Mouse (Mus musculus): Measurements from ENCODE around the gene Ghitm. TPM values are rescaled to one million over a fixed set of nuclear protein-coding genes. Genes with fewer than 3 reads are reported as not detected.

Gene Ghitm
- polyA plus RNA-seq, 1 experiment from 2014 or later = 277 TPM

DNA sequence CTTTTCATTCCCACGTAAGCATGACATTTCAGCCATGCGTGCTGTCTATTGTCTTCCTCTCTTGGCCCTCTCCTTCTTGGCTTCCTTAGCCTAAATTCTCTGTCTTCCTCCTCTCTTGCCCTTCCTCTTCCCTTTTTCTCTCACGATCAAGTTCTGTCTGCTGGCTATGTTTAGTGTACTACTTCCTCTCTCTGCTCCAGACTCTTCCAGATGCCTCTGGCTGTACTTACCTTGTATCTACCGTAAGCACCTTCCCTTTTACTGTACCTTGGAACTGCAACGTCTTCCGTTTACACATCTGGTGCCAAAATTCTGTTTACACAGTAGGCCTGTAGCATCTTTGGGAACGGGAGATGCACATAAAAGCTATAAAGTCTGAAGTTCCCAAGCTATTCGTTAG lies 25.6 kb downstream of the Ghitm start:
- Histone ChIP-seq H3K9me3 (ENCODE audit: low read length) (no peaks in the 10 kb centered on the region), H3K36me3 (ENCODE audit: insufficient read depth, low read length) (no peaks in the 10 kb centered on the region), H3K27ac (ENCODE audit: low read length) (no peak overlapping the region), H3K4me3 (ENCODE audit: low read length) (no peak overlapping the region), H3K27me3 (ENCODE audit: insufficient read depth, low read length) (no peaks in the 10 kb centered on the region), H3K4me1 (ENCODE audit: insufficient read depth, low read length) (peaks cover 20% of the 10 kb centered on the region), H3K9ac (replicated peaks; ENCODE audit: low read length) (no peak overlapping the region), H3K4me2 (replicated peaks; ENCODE audit: low read depth, low read length) (no peak overlapping the region)
- WGBS = 50% methylated on average over 8 of the region's 8 CpGs
- no peak for ATAC-seq (ENCODE audit: low FRiP score, low TSS enrichment)

GRCm38 (mm10) chr14:37105846-37106245 lies 29.2 kb downstream of the Ghitm start:
- H3K9ac ChIP-seq (replicated peaks; ENCODE audit: low read length) = no peak overlapping the region
- no peaks in the 10 kb centered on the region for H3K9me3 ChIP-seq (ENCODE audit: low read length)
- 36% methylated on average over 7 of the region's 7 CpGs for WGBS

DNA sequence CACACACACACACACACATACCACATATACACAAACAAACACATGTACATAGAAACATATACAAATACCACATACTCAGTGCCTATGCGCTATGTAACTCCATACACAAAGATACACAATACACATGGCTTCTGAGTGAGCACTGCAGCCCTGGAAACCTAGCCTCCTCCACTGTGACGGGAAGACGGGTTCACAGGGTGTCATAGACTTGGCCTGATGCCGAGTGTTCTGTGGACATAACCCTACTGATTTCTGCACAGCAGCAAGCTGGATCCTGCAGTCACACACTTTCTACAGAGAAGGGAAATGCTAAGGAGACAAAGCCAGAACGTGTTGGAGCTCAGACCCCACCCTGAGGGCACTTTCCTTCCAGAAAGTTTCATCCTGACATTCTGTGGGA lies 30.3 kb downstream of the Ghitm start:
- H3K4me1 ChIP-seq (ENCODE audit: insufficient read depth, low read length) = peaks cover 13% of the 10 kb centered on the region
- no peak overlapping the region for H3K4me2 ChIP-seq (replicated peaks; ENCODE audit: low read depth, low read length)
- H3K9ac ChIP-seq (replicated peaks; ENCODE audit: low read length) = no peak overlapping the region
- WGBS = 29% methylated on average over 5 of the region's 5 CpGs
- ATAC-seq (ENCODE audit: low FRiP score, low TSS enrichment) = peak; percentile 82
- H3K27ac ChIP-seq (ENCODE audit: low read length) = peak overlapping the region; percentile 42
- no peaks in the 10 kb centered on the region for H3K27me3 ChIP-seq (ENCODE audit: insufficient read depth, low read length)
- no peaks in the 10 kb centered on the region for H3K9me3 ChIP-seq (ENCODE audit: low read length)
- no peak overlapping the region for H3K4me3 ChIP-seq (ENCODE audit: low read length)
- no peaks in the 10 kb centered on the region for H3K36me3 ChIP-seq (ENCODE audit: insufficient read depth, low read length)

More at GRCm38 (mm10) chr14:37105846-37106245, 29.2 kb downstream of the Ghitm start:
- H3K27me3 ChIP-seq (ENCODE audit: insufficient read depth, low read length) = no peaks in the 10 kb centered on the region
- H3K4me3 ChIP-seq (ENCODE audit: low read length) = no peak overlapping the region
- H3K4me2 ChIP-seq (replicated peaks; ENCODE audit: low read depth, low read length) = no peak overlapping the region
- no peak overlapping the region for H3K27ac ChIP-seq (ENCODE audit: low read length)
- peaks cover 20% of the 10 kb centered on the region for H3K4me1 ChIP-seq (ENCODE audit: insufficient read depth, low read length)
- H3K36me3 ChIP-seq (ENCODE audit: insufficient read depth, low read length) = no peaks in the 10 kb centered on the region
- no peak for ATAC-seq (ENCODE audit: low FRiP score, low TSS enrichment)

GRCm38 (mm10) chr14:37102484-37102883 lies 32.6 kb downstream of the Ghitm start:
- no peaks in the 10 kb centered on the region for H3K9me3 ChIP-seq (ENCODE audit: low read length)
- H3K4me1 ChIP-seq (ENCODE audit: insufficient read depth, low read length) = peaks cover 20% of the 10 kb centered on the region
- no peak overlapping the region for H3K4me2 ChIP-seq (replicated peaks; ENCODE audit: low read depth, low read length)
- no peak overlapping the region for H3K9ac ChIP-seq (replicated peaks; ENCODE audit: low read length)
- ATAC-seq (ENCODE audit: low FRiP score, low TSS enrichment) = no peak
- WGBS = 62% methylated on average over 3 of the region's 3 CpGs
- H3K36me3 ChIP-seq (ENCODE audit: insufficient read depth, low read length) = no peaks in the 10 kb centered on the region
- no peak overlapping the region for H3K4me3 ChIP-seq (ENCODE audit: low read length)
- no peak overlapping the region for H3K27ac ChIP-seq (ENCODE audit: low read length)
- H3K27me3 ChIP-seq (ENCODE audit: insufficient read depth, low read length) = peaks cover 16% of the 10 kb centered on the region

DNA sequence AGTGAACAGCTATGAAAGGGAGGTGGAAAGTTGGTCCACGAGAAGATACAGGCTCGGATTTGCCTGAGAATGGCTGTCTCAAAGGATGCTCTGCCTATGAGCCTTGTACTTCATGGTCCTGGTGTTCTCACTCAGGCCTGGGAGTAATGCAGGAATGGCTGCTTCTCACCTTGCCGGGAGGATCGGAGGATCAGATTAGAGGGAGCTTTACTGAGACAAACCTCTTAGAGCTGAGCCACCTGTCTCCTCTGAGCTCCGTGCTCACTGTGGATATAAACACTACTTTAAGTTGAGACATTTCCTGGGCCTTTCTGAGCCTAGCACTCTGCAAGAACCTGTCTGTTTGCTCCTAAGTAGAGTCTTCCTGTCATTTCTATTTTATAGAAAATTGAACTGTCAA lies 33.5 kb downstream of the Ghitm start:
- no peaks in the 10 kb centered on the region for H3K9me3 ChIP-seq (ENCODE audit: low read length)
- no peak overlapping the region for H3K4me2 ChIP-seq (replicated peaks; ENCODE audit: low read depth, low read length)
- no peak overlapping the region for H3K27ac ChIP-seq (ENCODE audit: low read length)
- no peak for ATAC-seq (ENCODE audit: low FRiP score, low TSS enrichment)
- no peak overlapping the region for H3K9ac ChIP-seq (replicated peaks; ENCODE audit: low read length)
- peaks cover 20% of the 10 kb centered on the region for H3K4me1 ChIP-seq (ENCODE audit: insufficient read depth, low read length)
- H3K27me3 ChIP-seq (ENCODE audit: insufficient read depth, low read length) = peaks cover 24% of the 10 kb centered on the region
- no peak overlapping the region for H3K4me3 ChIP-seq (ENCODE audit: low read length)
- H3K36me3 ChIP-seq (ENCODE audit: insufficient read depth, low read length) = no peaks in the 10 kb centered on the region
- WGBS = 75% methylated on average over 5 of the region's 5 CpGs

DNA sequence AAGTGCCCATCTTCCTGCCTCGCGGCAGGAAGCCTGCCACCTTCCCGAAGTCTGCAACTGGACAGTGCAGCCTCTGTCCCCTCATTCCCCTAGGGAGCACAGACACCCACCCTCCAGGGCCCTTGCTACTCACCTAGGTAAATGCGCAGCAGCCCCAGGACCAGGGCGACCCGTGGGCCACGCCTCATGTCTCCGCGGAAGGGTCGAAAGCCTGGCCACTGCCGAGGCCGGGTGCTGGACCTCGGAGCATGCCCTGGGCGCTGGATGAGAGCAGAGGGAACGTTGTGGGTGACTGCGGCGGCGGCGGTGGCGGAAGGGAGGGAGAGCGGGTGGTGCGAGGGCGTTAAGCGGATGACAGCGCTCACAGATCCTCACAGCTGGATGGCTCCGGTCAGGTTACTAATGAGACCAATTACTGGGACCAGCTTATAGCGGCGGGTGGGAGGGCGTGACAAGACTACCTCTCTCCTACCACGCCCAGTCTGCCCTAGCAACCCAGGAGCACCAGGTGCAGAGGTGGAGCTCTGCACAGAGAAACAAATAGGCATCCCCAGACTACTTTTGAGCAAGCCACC lies 37.0 kb downstream of the Ghitm start, which contains the start of gene Cdhr1:
Gene Cdhr1 (minus strand): TSS at position 392 of the 575 bp plus-strand sequence.
- peak within 1 kb of the TSS; percentile 54 for H3K4me2 ChIP-seq (replicated peaks; ENCODE audit: low read depth, low read length)
- under 1% methylated on average over 30 of the region's 30 CpGs for WGBS
- H3K36me3 ChIP-seq (ENCODE audit: insufficient read depth, low read length) = no peaks in the 10 kb centered on the region
- H3K27me3 ChIP-seq (ENCODE audit: insufficient read depth, low read length) = peaks cover 27% of the 10 kb centered on the region
- peak; percentile 91 for ATAC-seq (ENCODE audit: low FRiP score, low TSS enrichment)
- H3K9me3 ChIP-seq (ENCODE audit: low read length) = no peaks in the 10 kb centered on the region
- peaks cover 8% of the 10 kb centered on the region; the same call in 1 of the 2 replicates for H3K4me1 ChIP-seq (ENCODE audit: insufficient read depth, low read length)
- no peak within 1 kb of the TSS for H3K27ac ChIP-seq (ENCODE audit: low read length)
- no peak within 1 kb of the TSS; the same call in 1 of the 2 replicates for H3K9ac ChIP-seq (replicated peaks; ENCODE audit: low read length)
- H3K4me3 ChIP-seq (ENCODE audit: low read length) = peak within 1 kb of the TSS; percentile 34

DNA sequence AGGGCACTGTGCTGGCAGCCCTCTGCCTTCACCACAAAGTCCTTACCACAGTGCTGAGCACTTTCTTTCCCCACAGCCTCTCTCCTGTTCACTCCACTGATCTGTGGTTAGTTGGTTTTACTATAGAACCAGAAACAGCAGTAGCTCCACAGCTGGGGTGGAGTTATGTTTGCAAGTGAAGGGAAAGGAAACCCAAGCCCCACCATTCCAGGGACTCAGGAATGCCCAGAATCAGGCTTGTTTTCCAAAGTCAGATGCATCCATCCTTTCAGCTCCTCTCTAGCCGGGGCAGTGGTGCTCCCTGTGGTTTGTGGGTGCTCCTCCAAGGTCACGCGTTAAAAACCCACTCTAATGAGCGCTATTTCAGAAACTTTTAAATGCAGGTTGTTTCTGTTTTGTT lies 39.5 kb downstream of the Ghitm start:
- no peak overlapping the region for H3K9ac ChIP-seq (replicated peaks; ENCODE audit: low read length)
- H3K4me1 ChIP-seq (ENCODE audit: insufficient read depth, low read length) = peaks cover 8% of the 10 kb centered on the region; the same call in 1 of the 2 replicates
- WGBS = 82% methylated on average over 4 of the region's 4 CpGs
- no peak overlapping the region for H3K27ac ChIP-seq (ENCODE audit: low read length)
- no peaks in the 10 kb centered on the region for H3K36me3 ChIP-seq (ENCODE audit: insufficient read depth, low read length)
- H3K9me3 ChIP-seq (ENCODE audit: low read length) = no peaks in the 10 kb centered on the region
- H3K4me2 ChIP-seq (replicated peaks; ENCODE audit: low read depth, low read length) = no peak overlapping the region
- ATAC-seq (ENCODE audit: low FRiP score, low TSS enrichment) = no peak
- no peak overlapping the region for H3K4me3 ChIP-seq (ENCODE audit: low read length)
- peaks cover 27% of the 10 kb centered on the region for H3K27me3 ChIP-seq (ENCODE audit: insufficient read depth, low read length)

DNA sequence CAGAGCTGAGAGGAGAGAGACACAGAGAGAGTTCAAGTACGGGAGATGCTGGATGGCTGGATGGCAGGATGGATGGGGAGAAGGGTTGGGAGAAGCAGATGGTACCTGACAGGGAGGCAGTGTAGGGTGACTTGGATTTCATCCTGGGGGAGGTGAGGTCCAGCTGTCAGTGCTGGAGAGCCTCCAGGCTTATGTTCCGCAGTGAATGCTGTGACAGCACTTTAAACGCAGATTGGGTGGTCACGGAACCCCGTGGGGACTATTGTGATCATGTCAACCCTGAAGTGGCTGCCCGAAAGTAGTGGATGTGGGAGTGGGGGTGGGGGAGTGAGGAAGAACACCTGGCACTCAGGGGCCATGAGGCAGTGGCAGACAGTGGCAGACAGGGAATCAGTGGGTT lies 40.6 kb downstream of the Ghitm start:
- ATAC-seq (ENCODE audit: low FRiP score, low TSS enrichment) = no peak
- H3K36me3 ChIP-seq (ENCODE audit: insufficient read depth, low read length) = no peaks in the 10 kb centered on the region
- no peak overlapping the region for H3K27ac ChIP-seq (ENCODE audit: low read length)
- WGBS = 32% methylated on average over 6 of the region's 6 CpGs
- no peak overlapping the region for H3K9ac ChIP-seq (replicated peaks; ENCODE audit: low read length)
- no peaks in the 10 kb centered on the region for H3K9me3 ChIP-seq (ENCODE audit: low read length)
- H3K4me2 ChIP-seq (replicated peaks; ENCODE audit: low read depth, low read length) = no peak overlapping the region
- H3K4me1 ChIP-seq (ENCODE audit: insufficient read depth, low read length) = peaks cover 8% of the 10 kb centered on the region; the same call in 1 of the 2 replicates
- H3K27me3 ChIP-seq (ENCODE audit: insufficient read depth, low read length) = peaks cover 27% of the 10 kb centered on the region
- no peak overlapping the region for H3K4me3 ChIP-seq (ENCODE audit: low read length)

DNA sequence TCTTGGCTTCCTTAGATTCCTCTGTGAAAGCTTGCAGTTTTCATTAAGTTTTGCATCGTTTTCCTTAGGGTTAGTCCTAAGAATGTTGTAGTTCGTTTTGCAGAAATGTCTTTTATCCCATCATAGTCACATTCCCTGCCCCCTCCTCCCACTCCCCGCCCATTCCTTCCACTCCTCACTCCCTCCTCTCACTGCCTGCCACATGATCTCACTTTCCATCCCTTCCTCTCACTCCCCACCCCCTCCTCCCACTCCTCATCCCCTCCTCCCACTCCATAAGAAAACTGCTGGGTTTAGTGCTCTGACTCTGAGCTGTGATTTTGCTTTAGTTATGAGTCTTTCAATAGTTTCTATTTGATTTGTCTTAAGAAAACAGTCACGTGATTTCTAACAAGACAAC lies 51.3 kb downstream of the Ghitm start:
- Histone ChIP-seq H3K36me3 (ENCODE audit: insufficient read depth, low read length) (no peaks in the 10 kb centered on the region), H3K4me2 (replicated peaks; ENCODE audit: low read depth, low read length) (no peak overlapping the region), H3K27me3 (ENCODE audit: insufficient read depth, low read length) (no peaks in the 10 kb centered on the region), H3K9me3 (ENCODE audit: low read length) (no peaks in the 10 kb centered on the region), H3K4me1 (ENCODE audit: insufficient read depth, low read length) (no peaks in the 10 kb centered on the region), H3K4me3 (ENCODE audit: low read length) (no peak overlapping the region), H3K9ac (replicated peaks; ENCODE audit: low read length) (no peak overlapping the region), H3K27ac (ENCODE audit: low read length) (no peak overlapping the region)
- peak; percentile 61; the same call in 1 of the 2 replicates for ATAC-seq (ENCODE audit: low FRiP score, low TSS enrichment)
- 22% methylated on average over 4 of the region's 4 CpGs for WGBS

DNA sequence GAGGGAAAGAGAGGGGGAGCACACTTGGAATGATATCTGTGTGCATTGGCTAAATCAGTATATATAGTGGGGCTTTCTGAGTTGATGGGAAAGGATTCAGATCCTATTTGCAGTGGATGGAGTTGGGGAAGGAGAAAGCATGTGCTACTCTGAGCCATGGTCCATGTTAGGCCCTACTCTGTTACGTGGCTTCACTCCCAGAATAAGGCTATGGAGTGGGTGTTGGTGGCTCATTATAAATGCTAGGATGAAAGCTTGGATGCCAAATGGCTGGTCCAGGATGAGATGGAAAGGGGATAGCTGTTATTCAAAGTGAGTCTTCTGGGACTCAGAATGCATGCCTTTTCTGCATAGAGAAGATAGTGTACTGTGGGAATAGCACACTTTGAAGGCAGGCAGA lies 54.3 kb downstream of the Ghitm start:
- ATAC-seq (ENCODE audit: low FRiP score, low TSS enrichment) = no peak
- H3K27ac ChIP-seq (ENCODE audit: low read length) = no peak overlapping the region

More for the DNA sequence above, 54.3 kb downstream of the Ghitm start:
- Histone ChIP-seq H3K4me1 (ENCODE audit: insufficient read depth, low read length) (no peaks in the 10 kb centered on the region), H3K9ac (replicated peaks; ENCODE audit: low read length) (no peak overlapping the region), H3K9me3 (ENCODE audit: low read length) (no peaks in the 10 kb centered on the region), H3K4me3 (ENCODE audit: low read length) (no peak overlapping the region), H3K36me3 (ENCODE audit: insufficient read depth, low read length) (no peaks in the 10 kb centered on the region), H3K27me3 (ENCODE audit: insufficient read depth, low read length) (no peaks in the 10 kb centered on the region), H3K4me2 (replicated peaks; ENCODE audit: low read depth, low read length) (no peak overlapping the region)
- WGBS = 80% methylated on average over 1 of the region's 1 CpGs
